13 mouse cellular contexts compared by ENCODE assay signal in the genomic region with DNA sequence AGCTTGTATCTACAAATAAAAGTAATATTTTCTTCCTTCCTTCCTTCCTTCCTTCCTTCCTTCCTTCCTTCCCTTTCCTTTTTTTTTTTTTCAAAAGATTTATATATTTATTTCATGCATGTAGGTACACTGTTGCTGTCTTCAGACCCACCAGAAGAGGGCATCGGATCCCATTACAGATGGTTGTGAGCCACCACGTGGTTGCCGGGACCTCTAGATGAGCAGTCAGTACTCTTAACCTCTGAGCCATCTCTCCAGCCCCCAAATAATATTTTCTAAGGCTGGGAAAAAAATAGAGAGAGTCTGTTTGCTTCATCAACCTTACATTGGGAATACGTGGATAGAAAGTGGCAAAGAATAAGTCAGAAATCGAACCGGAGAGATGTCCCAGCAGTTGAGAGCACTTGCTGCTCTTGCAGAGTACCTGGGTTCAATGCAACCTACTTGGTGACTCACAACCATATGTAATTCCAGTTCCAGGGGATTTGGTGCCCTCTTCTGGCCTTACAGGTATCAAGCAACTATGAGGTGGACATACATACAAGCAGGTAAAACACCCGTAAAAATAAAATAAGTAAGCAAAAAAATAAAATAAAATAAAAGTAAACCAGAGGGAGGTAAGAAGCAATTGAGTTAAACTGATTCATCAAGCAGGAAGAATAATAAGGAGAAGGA. TPM values are rescaled to one million over a fixed set of nuclear protein-coding genes. Genes with fewer than 3 reads are reported as not detected.
DNase-seq lines count a peak whose midpoint lies in the region; ATAC-seq and TF ChIP-seq lines count a peak whose summit lies in the region.
"Had no signal": no experiment of that assay in that cellular context is flagged by ENCODE, and none has a peak within 500 bp of the region (broad histone marks: within the 10 kb centered on the region; RNA-seq: fewer than 3 reads in every experiment).

No protein-coding gene starts in this region.

- TF ChIP-seq CTCF in lung, postnatal 0 days (IDR thresholded peaks at IDR 0.05), result peak; percentile 22
- 0 out of 2 replicates have a peak, but pooled peaks have one; percentile 8 for TF ChIP-seq CTCF in bone marrow, adult 2 months (IDR thresholded peaks at IDR 0.05; ENCODE audit: control insufficient read depth, insufficient read depth, low read length)
- TF ChIP-seq CTCF in hindbrain, postnatal 0 days (IDR thresholded peaks at IDR 0.05; ENCODE audit: low read depth), result no peak

- H3K27ac ChIP-seq in lung, postnatal 0 days (ENCODE audit: low read length), result no peak overlapping the region
- no peak overlapping the region for H3K27ac ChIP-seq in bone marrow, adult 2 months (ENCODE audit: control insufficient read depth, insufficient read depth, low read depth, low read length, poor library complexity)
- H3K27ac ChIP-seq in hindbrain, postnatal 0 days, result no peak overlapping the region
- H3K27ac ChIP-seq: neural tube, embryonic 13.5 days had no signal

- 75% methylated on average over 7 of the region's 7 CpGs for WGBS in lung, postnatal 0 days
- WGBS in bone marrow, adult 2 months, result 69% methylated on average over 7 of the region's 7 CpGs
- WGBS in hindbrain, postnatal 0 days, result 80% methylated on average over 7 of the region's 7 CpGs

- no peak overlapping the region for H3K9ac ChIP-seq in lung, postnatal 0 days (replicated peaks; ENCODE audit: low read depth)
- no peak overlapping the region for H3K9ac ChIP-seq in hindbrain, postnatal 0 days (replicated peaks; ENCODE audit: low read length)
- H3K9ac ChIP-seq: neural tube, embryonic 13.5 days had no signal

- H3K4me3 ChIP-seq in lung, postnatal 0 days (ENCODE audit: low read depth, low read length), result no peak overlapping the region
- H3K4me3 ChIP-seq in bone marrow, adult 2 months (replicated peaks; ENCODE audit: control insufficient read depth, low read depth, low read length), result no peak overlapping the region
- H3K4me3 ChIP-seq in hindbrain, postnatal 0 days (ENCODE audit: low read length), result no peak overlapping the region
- H3K4me3 ChIP-seq: neural tube, embryonic 13.5 days had no signal

- H3K4me2 ChIP-seq in lung, postnatal 0 days (replicated peaks; ENCODE audit: low read depth, low read length), result no peak overlapping the region
- H3K4me2 ChIP-seq in hindbrain, postnatal 0 days (ENCODE audit: low read depth, low read length), result no peak overlapping the region
- H3K4me2 ChIP-seq: neural tube, embryonic 13.5 days had no signal

- no peak for ATAC-seq in lung, postnatal 0 days
- ATAC-seq in megakaryocyte-erythroid progenitor cell, adult 5-6 weeks (replicated peaks; ENCODE audit: low FRiP score, low TSS enrichment, poor library complexity, severe bottlenecking), result peak; percentile 83
- ATAC-seq in hindbrain, postnatal 0 days, result no peak
- ATAC-seq: midbrain, embryonic 16.5 days had no signal

- H3K9me3 ChIP-seq in lung, postnatal 0 days (ENCODE audit: low read length), result no peaks in the 10 kb centered on the region
- H3K9me3 ChIP-seq in hindbrain, postnatal 0 days (ENCODE audit: low read length), result no peaks in the 10 kb centered on the region
- H3K9me3 ChIP-seq: neural tube, embryonic 13.5 days had no signal

- DNase-seq in lung, postnatal 0 days (ENCODE audit: low spot score), result no peak
- DNase-seq in lung, postnatal 10 days, result no peak
- peak; percentile 88 for DNase-seq in ES-CJ7 (ENCODE audit: low read depth, low spot score)
- no peak for DNase-seq in hindbrain, postnatal 0 days (ENCODE audit: low spot score)
- no peak for DNase-seq in urinary bladder, postnatal 10 days (ENCODE audit: low spot score)
- DNase-seq: adrenal gland, postnatal 14 days; cerebellum, adult 11-12 months; heart, postnatal 36 days; right cerebral cortex, adult 18-20 months had no signal

- H3K27me3 ChIP-seq in lung, postnatal 0 days (replicated peaks; ENCODE audit: insufficient read depth, low read length), result no peaks in the 10 kb centered on the region
- H3K27me3 ChIP-seq in hindbrain, postnatal 0 days (ENCODE audit: insufficient read depth, low read length), result no peaks in the 10 kb centered on the region

- H3K36me3 ChIP-seq in lung, postnatal 0 days (ENCODE audit: insufficient read depth, low read length), result no peaks in the 10 kb centered on the region
- no peaks in the 10 kb centered on the region for H3K36me3 ChIP-seq in hindbrain, postnatal 0 days (ENCODE audit: insufficient read depth, low read length)
- H3K36me3 ChIP-seq: neural tube, embryonic 13.5 days had no signal

- no peak for TF ChIP-seq POLR2A in bone marrow, adult 2 months (IDR thresholded peaks at IDR 0.05; ENCODE audit: borderline replicate concordance, control insufficient read depth, low read depth, low read length)

- H3K4me1 ChIP-seq in lung, postnatal 0 days (ENCODE audit: insufficient read depth, low read depth, low read length), result no peaks in the 10 kb centered on the region
- H3K4me1 ChIP-seq in bone marrow, adult 2 months (ENCODE audit: control insufficient read depth, insufficient read depth, low read length), result no peaks in the 10 kb centered on the region
- H3K4me1 ChIP-seq in hindbrain, postnatal 0 days (ENCODE audit: insufficient read depth, low read length), result no peaks in the 10 kb centered on the region
- H3K4me1 ChIP-seq: neural tube, embryonic 13.5 days had no signal

- TF ChIP-seq EP300 in lung, postnatal 0 days (IDR thresholded peaks at IDR 0.05), result no peak

RNA-seq across cellular contexts. Expression of a gene that starts 8.0 kb away (rescaled TPM):
- 0.12 and 0.24 TPM in 2 replicates for polyA plus RNA-seq in lung, postnatal 0 days (2015; fragmentation: Nextera tagmentation; extraction: Ambion mirVana)
- not detected in 2 replicates for polyA plus RNA-seq in bone marrow, adult 2 months (2011; ENCODE audit: insufficient read depth, insufficient read length, low replicate concordance, missing spikeins)
- not detected in 2 replicates for total RNA-seq in megakaryocyte-erythroid progenitor cell, adult 5-6 weeks (2014; fragmentation: Nextera tagmentation)
- not detected in 2 replicates for total RNA-seq in megakaryocyte-erythroid progenitor cell, adult 5-6 weeks (2017)
- total RNA-seq in hindbrain, postnatal 0 days (2014; rRNA removed), result 90.5 and 94.7 TPM in 2 replicates
- polyA plus RNA-seq in hindbrain, postnatal 0 days (2015; fragmentation: Nextera tagmentation; extraction: Ambion mirVana), result 44.6 and 48.9 TPM in 2 replicates

RNA-seq across cellular contexts. Expression of a gene that starts 59.0 kb away (rescaled TPM):
- 48.2 and 52.8 TPM in 2 replicates for polyA plus RNA-seq in lung, postnatal 0 days (2015; fragmentation: Nextera tagmentation; extraction: Ambion mirVana)
- polyA plus RNA-seq in bone marrow, adult 2 months (2011; ENCODE audit: insufficient read depth, insufficient read length, low replicate concordance, missing spikeins), result 110 and 125 TPM in 2 replicates
- total RNA-seq in megakaryocyte-erythroid progenitor cell, adult 5-6 weeks (2014; fragmentation: Nextera tagmentation), result 238 and 273 TPM in 2 replicates
- total RNA-seq in megakaryocyte-erythroid progenitor cell, adult 5-6 weeks (2017), result 392 and 407 TPM in 2 replicates
- total RNA-seq in hindbrain, postnatal 0 days (2014; rRNA removed), result 41.6 and 48.4 TPM in 2 replicates
- 64.9 and 68.7 TPM in 2 replicates for polyA plus RNA-seq in hindbrain, postnatal 0 days (2015; fragmentation: Nextera tagmentation; extraction: Ambion mirVana)

Comparison
In these comparisons a context has a peak if more than half of its experiments do, and no peak if none do; other contexts are left out.
1. RNA of a gene that starts 8.0 kb away (polyA plus RNA-seq): 44.6 to 48.9 TPM in hindbrain, postnatal 0 days; 0.12 to 0.24 TPM in lung, postnatal 0 days and not detected in bone marrow, adult 2 months; every median in the first group is over 10 times any median in the second.